Mouse (Mus musculus) small intestine, adult 2 months (tissue): Measurements from ENCODE around the gene Fam185a. TPM values are rescaled to one million over a fixed set of nuclear protein-coding genes. Genes with fewer than 3 reads are reported as not detected.

Experiments used
- H3K27ac ChIP-seq: fragments of 200-500 bp; 2 replicates; pipeline ENCODE4 v1.5.1; 2012; ENCODE audit warnings: low read depth, low read length, control low read depth, inconsistent platforms; ENCODE audit not compliant: insufficient read depth
- H3K27me3 ChIP-seq: fragments of 200-500 bp; 2 replicates; pipeline ENCODE4 v1.6.1; 2012; ENCODE audit warnings: mild to moderate bottlenecking, moderate library complexity, low read length, inconsistent platforms; ENCODE audit not compliant: control insufficient read depth, insufficient read depth
- H3K36me3 ChIP-seq: fragments of 200-500 bp; 2 replicates; pipeline ENCODE4 v1.6.1; 2012; ENCODE audit warnings: mild to moderate bottlenecking, low read length, control low read depth, inconsistent platforms; ENCODE audit not compliant: control insufficient read depth, insufficient read depth
- H3K4me1 ChIP-seq: fragments of 200-500 bp; 2 replicates; pipeline ENCODE4 v1.6.1; 2012; ENCODE audit warnings: low read length, inconsistent platforms, mixed read lengths; ENCODE audit not compliant: control insufficient read depth, insufficient read depth, insufficient read length
- H3K4me3 ChIP-seq: fragments of 200-500 bp; 2 replicates; pipeline ENCODE4 v1.5.1; 2012; ENCODE audit warnings: low read depth, mild to moderate bottlenecking, control low read depth, inconsistent platforms, low read length, moderate library complexity
- CTCF ChIP-seq: fragments of 200-500 bp; IDR thresholded peaks from 2 replicates; pipeline ENCODE4 v1.5.1; 2012; ENCODE audit warnings: low read depth, mild to moderate bottlenecking, control low read depth, inconsistent platforms, low read length, moderate library complexity, mixed read lengths; ENCODE audit not compliant: insufficient replicate concordance, insufficient read length; ENCODE audit errors: extremely low read depth
- POLR2A ChIP-seq: fragments of 200-500 bp; IDR thresholded peaks from 2 replicates; pipeline ENCODE4 v1.6.1; 2012; ENCODE audit warnings: low read depth, mild to moderate bottlenecking, control low read depth, inconsistent platforms, low read length, moderate library complexity
- WGBS: fragments of 180-500 bp; shearing (Covaris S2); methylation state at CpG from one replicate; pipeline ENCODE4 v1.1.7; 2018; 5-methylcytosine and 5-hydroxymethylcytosine counted together
- polyA plus RNA-seq: library from polyadenylated mRNA; depleted of rRNA; stranded (reverse); fragments of >200 nt; gene quantifications from 2 replicates; pipeline ENCODE4 v1.2.3, GENCODE M21; 2012

Gene Fam185a
- polyA plus RNA-seq, 1 experiment = 2.3 TPM

GRCm38 (mm10) chr5:21468100-21468499, 43.3 kb downstream of the Fam185a start:
- 95% methylated on average over 12 of the region's 12 CpGs for WGBS
- H3K4me3 ChIP-seq = no peak overlapping the region
- TF ChIP-seq POLR2A (no peak), CTCF (no peak)
- H3K27me3 ChIP-seq = no peaks in the 10 kb centered on the region
- no peaks in the 10 kb centered on the region for H3K36me3 ChIP-seq
- no peaks in the 10 kb centered on the region for H3K4me1 ChIP-seq
- H3K27ac ChIP-seq = no peak overlapping the region

GRCm38 (mm10) chr5:21478428-21478827, 53.7 kb downstream of the Fam185a start:
- Histone ChIP-seq H3K27ac (no peak overlapping the region), H3K36me3 (peaks cover 10% of the 10 kb centered on the region), H3K4me3 (no peak overlapping the region), H3K27me3 (no peaks in the 10 kb centered on the region), H3K4me1 (no peaks in the 10 kb centered on the region)
- TF ChIP-seq CTCF = no peak
- no peak for TF ChIP-seq POLR2A
- 94% methylated on average over 5 of the region's 5 CpGs for WGBS

DNA sequence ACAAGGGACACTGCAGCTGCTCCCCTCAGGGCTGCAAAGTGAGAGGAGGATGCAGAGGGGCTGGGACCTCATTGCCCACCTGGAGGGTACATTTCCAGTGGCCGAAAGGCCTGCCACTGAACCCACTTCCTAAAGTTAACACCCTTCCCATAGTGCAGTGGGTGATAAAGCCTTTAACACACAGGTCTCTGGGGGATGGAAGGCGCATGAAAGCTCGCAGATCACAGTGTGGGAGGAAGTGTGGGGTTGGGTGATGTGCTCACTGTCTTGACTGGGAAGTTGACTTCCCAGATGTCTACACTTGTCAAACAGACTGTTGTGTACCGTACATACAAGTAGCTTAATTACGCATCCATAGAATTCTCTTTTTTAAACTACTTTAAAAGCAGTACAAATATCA, 55.0 kb downstream of the Fam185a start:
- no peaks in the 10 kb centered on the region for H3K4me1 ChIP-seq
- no peak overlapping the region for H3K4me3 ChIP-seq
- whole genome bisulfite sequencing = 91% methylated on average over 5 of the region's 5 CpGs
- no peak overlapping the region for H3K27ac ChIP-seq
- no peaks in the 10 kb centered on the region for H3K27me3 ChIP-seq
- peaks cover 10% of the 10 kb centered on the region for H3K36me3 ChIP-seq
- TF ChIP-seq POLR2A = no peak
- TF ChIP-seq CTCF = no peak

GRCm38 (mm10) chr5:21481521-21481920, 56.8 kb downstream of the Fam185a start:
- Histone ChIP-seq H3K27ac (no peak overlapping the region), H3K36me3 (peaks cover 10% of the 10 kb centered on the region), H3K4me1 (no peaks in the 10 kb centered on the region), H3K4me3 (no peak overlapping the region), H3K27me3 (no peaks in the 10 kb centered on the region)
- WGBS = 91% methylated on average over 6 of the region's 6 CpGs
- TF ChIP-seq POLR2A (no peak), CTCF (no peak)

GRCm38 (mm10) chr5:21482446-21483222, 57.9 kb downstream of the Fam185a start:
- Histone ChIP-seq H3K4me1 (no peaks in the 10 kb centered on the region), H3K27ac (no peak overlapping the region), H3K4me3 (no peak overlapping the region), H3K36me3 (peaks cover 10% of the 10 kb centered on the region), H3K27me3 (no peaks in the 10 kb centered on the region)
- TF ChIP-seq POLR2A (no peak), CTCF (no peak)
- 66% methylated on average over 11 of the region's 11 CpGs for WGBS

GRCm38 (mm10) chr5:21483275-21483674, 58.5 kb downstream of the Fam185a start:
- Histone ChIP-seq H3K36me3 (peaks cover 10% of the 10 kb centered on the region), H3K4me3 (no peak overlapping the region), H3K4me1 (no peaks in the 10 kb centered on the region), H3K27me3 (no peaks in the 10 kb centered on the region), H3K27ac (no peak overlapping the region)
- WGBS = 90% methylated on average over 8 of the region's 8 CpGs
- TF ChIP-seq CTCF (no peak), POLR2A (no peak)

GRCm38 (mm10) chr5:21485197-21485829, 60.6 kb downstream of the Fam185a start:
- TF ChIP-seq POLR2A (no peak), CTCF (no peak)
- Histone ChIP-seq H3K36me3 (peaks cover 8% of the 10 kb centered on the region), H3K27ac (no peak overlapping the region), H3K4me3 (no peak overlapping the region), H3K4me1 (no peaks in the 10 kb centered on the region), H3K27me3 (no peaks in the 10 kb centered on the region)
- 90% methylated on average over 8 of the region's 8 CpGs for WGBS
